Mouse (Mus musculus) right cerebral cortex, adult 2 months (tissue): ENCODE measurements around the gene Coro7.

ENCODE experiments used
- DNase-seq, 2 experiments: peaks; one replicate each; pipeline ENCODE4 v3.0.0; 2021 to 2022; ENCODE audit warnings: low spot score in 2 of 2

Coro7 gene

DNA sequence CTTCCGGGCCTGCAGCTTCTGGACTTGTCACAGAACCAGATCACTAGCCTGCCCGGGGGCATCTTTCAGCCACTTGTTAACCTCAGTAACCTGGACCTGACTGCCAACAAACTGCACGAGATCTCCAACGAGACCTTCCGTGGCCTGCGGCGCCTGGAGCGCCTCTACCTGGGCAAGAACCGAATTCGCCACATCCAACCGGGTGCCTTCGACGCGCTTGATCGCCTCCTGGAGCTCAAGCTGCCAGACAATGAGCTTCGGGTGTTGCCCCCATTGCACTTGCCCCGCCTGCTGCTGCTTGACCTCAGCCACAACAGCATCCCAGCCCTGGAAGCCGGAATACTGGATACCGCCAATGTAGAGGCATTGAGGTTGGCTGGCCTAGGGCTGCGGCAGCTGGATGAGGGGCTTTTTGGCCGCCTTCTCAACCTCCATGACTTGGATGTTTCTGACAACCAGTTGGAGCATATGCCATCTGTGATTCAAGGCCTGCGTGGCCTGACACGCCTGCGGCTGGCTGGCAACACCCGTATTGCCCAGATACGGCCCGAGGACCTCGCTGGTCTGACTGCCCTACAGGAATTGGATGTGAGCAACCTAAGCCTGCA, 31.1 kb downstream of the Coro7 start:
- DNase-seq, result no peak

DNA sequence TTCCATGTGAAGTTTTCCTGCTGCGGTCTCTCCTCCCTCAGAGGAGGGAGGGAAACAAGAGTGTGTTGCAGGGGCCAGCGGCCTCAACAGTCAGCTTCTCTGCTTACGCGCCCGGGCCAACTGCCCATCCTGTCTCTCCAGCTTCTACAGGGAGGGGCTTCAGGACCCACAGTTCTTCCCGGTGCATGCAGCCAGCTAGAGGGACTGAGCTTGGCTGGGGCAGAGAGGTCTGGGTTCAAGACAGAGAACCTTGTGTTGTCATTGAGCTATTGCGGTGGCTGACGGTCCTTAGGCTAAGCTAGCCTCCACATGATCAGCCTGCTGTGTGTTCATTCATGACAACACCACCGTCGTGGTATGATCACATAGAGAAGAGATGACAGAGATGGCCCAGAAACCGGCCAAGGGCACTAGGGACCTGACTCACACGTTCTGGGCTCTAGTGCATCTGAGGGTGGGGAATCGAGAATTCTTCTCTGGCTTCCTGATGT, 31.9 kb downstream of the Coro7 start:
- DNase-seq, result no peak

DNA sequence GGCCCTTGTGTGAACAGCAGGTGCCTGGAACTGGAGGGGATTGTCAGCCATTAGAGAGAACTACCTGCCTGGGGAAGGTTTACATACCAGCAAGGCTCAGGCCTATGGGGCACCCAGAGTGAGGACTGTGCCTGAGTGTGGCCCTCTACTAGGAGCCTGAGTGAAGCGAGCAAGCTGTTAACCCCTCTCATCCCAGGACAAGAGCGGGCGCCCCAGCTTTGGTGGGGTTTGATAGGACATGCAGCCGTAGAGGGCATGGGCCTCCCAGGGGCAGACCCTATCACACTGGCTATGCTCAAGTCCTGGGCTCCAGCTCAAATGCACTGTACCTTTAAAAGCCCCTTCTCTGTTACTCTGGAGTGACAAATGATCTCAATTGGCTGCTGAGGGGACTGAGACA, 32.7 kb downstream of the Coro7 start:
- no peak for DNase-seq

DNA sequence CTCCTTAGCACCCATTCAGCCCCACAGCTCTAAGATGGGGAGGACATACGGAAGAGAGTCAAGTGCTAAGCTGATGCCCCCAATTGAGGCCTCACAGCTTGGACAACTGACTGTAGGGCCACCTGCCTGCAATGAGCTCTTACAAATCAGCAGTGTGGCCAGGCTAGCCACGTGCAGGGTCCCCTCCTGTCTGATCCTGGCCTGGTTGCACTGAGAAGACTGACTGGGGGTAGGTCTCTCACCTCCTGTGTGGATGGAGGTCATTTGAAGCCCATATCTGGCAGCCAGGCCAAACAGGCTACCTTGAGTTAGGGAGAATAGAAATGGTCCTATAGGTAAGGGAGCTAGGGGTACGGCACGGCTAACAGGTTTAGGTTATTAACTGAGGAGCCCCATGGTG, 33.7 kb downstream of the Coro7 start:
- DNase-seq, result no peak

DNA sequence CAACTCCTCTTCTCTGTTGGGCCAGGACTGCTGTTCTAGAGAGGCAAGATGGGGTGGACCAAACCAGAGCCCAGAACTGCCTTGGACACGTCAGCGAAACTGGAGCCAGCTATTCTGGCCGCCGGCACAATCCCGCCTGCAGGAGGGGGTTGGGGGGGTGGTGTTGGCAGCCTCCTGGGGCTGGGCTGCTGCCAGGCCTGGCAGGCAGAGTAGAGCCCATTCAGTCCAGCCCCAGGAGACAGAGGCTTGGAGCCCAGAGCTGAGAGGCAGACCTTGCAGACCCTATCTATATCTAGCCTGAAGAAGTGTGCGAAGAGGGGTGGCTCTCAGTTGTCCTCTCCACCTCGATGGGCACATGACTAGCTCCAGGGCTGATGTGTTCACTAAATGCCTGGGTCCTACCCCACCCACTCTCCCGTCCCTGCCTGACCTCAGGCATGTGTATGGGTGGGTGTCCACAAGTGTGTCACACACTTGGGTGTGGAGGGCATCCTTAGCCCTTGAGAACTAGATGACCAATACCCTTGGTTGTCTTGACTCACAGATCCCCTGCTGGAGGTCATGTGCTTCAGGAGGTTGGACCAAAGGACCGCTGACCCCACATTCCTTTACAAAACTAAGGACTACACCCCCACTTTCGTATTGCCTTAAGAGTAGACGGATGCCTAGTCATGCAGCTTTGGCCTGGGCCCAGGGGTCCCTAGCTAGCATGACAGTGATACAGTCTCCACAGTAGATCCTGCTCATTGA, 35.7 kb downstream of the Coro7 start:
- peak; percentile 73 to 81 for DNase-seq

DNA sequence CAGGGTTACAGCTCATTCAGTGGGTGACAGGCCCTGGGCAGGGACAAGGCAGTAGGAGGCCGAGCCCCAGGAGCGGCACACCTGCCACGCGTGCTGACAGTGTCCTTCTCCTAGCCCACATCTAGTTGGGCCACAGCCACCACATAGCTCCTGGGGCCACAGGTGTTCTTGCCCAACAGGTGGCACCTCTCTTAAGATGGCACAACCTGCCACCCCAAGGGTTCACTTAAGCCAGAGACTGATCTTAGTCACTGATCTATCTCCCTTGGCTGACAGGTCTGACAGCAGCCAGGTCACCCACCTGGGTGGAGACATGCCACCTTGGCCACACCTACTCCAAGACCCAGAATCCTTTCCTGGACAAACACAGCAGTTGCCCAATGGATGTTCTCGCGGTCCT, 36.6 kb downstream of the Coro7 start:
- no peak for DNase-seq

DNA sequence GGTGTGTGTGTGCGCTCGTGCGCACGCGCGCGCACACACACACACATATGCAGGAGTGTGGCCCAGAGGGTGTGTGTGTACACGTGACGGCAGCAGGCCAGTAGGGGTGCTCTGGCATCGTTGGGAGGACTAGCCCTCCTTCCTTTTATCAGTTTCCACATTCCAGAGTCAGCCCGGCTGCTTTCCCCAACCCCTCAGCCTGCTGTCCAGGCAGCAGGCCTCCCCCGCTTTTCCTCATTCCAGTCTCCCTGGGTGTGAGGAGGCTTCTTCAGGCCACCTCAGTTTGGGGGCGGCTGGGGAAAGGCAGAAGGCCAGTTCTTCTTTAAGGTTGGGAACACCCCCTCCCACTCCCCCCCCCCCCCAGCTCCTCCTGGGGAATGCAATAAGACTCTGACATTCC, 37.4 kb downstream of the Coro7 start:
- peak; percentile 63 to 65 for DNase-seq

DNA sequence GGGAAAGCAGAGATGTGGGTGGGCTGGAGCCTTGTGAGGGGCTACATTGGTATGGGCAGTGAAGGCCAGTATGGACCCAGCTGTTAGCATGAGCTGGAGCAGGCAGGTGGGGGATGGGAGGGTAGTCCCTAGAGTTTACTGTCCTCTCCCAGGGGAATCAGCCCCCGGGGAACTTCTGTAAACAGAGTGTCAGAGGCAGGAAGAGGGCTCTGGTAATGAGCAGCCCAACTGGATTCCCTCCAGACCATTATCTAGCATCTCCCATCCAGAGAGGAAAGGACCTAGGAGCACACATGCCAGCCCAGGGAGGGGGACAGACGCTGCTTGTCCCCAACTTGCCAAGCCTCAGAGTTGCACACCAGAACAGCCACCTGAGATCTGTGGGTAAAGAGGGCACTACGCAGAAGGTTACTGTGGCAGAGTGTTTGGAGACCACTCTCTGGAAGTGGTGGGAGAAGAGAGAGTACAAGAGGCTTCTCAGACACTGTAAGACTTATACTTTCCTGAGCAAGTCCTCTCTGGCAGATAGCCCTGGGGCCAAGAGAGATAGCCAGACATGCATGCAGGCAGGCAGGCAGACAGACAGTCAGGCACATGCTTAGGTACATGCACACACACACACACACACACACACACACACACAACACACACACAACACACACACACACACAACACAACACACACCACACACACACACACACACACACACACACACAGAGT, 38.3 kb downstream of the Coro7 start:
- DNase-seq, result no peak

DNA sequence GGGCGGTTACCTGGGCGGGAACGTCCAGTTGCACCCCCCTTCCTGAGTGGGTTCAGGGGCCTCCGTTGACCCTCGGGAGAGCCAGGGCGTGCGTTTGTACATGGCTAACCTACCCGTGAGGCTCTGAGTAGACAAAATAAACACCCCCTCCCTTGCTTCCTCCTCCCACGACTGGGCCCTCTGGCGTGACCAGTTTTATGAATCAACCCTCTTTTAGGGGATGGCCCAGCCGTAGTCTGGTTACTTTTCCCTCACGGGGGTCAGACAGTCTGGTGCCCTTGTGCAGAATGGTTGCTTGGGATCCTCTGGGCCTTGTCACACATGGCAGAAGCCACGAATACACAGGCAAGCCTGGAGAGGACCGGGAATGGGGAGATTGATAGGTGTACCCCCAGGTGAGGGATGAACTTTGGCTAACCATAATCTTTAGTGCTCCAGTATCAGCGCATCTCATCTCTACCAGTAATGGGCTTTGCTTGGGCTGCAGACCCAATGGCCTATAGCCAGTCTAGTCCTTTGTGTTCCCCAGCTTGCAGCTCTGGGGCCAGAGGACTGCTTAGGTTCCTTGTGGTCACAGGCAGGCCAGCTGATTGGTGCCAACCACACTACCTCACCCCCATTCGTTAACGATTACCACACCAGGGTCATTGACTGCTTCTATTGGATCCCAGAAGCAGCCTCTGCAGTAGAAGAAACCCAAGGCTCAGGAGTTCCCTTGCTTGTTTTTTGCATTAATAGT, 39.1 kb downstream of the Coro7 start:
- no peak for DNase-seq

DNA sequence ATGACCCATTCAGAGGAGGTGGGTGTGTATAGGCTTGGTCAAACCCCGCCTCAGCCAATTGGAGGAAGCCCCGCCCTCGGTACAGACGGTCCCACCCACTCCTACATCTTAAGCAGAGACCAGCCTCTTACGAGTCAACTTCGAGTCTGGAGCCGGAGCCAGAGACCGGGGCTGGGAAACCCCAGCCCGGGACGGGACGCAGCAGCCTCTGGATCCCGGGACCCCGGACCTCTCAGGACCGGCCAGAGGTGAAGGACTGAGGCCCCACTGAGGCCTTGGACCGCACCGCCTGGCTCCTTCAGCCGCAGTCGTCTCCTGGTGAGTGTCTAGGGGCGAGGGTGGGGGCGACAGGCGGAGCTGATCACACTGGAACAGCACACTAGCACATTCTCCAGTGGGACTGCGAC, 39.7 kb downstream of the Coro7 start, which contains the start of the genes Vasn and Dnaja3:
Gene Vasn (plus strand): TSS at position 111 of the 407 bp plus-strand sequence.
Gene Dnaja3 (plus strand): TSS at position 159 of the 407 bp plus-strand sequence.
- peak; percentile 76 to 77 for DNase-seq

DNA sequence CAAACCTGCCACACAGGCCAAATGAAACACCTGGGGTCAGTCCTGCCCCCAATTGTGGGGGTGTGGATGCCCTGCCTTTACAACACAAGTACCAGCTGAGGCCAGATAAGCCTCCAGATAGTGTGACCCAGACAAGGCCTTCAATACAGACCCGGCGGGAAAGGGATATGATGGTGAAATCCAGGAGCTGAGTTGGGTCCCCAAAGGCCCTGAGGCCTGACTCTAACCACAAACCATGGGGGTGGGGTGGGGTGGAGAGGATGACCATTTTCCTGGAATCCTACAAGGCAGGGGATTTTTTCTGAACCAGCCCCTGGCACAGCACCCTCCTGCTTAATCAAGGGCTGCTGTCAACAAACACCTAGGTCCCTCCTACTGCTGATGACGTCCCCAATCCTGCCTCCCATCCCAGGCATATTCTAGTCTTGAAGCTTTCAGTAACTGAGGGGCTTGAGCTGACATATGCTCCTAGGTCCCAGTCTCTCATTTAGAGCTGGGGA, 40.6 kb downstream of the Coro7 start:
- DNase-seq, result no peak

DNA sequence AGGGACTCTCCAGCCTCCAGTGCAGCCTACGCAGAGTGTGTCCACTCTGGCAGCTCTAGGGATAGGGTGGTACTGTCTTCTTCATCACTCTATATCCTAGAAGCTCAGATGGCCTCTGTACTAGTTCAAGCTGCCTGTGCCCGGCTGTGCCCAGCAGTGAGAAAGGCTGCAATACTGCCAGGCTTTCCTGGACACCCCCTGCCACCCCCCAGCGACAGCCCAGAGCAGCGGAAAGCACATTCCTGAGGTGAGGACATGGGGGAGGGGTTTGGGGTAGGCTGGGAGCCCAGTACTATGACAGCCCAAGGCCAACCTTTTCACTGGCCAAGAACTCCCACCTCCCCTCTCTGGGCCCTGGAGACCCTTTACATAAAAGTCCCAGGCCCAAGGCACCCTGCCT, 43.8 kb downstream of the Coro7 start:
- no peak for DNase-seq

DNA sequence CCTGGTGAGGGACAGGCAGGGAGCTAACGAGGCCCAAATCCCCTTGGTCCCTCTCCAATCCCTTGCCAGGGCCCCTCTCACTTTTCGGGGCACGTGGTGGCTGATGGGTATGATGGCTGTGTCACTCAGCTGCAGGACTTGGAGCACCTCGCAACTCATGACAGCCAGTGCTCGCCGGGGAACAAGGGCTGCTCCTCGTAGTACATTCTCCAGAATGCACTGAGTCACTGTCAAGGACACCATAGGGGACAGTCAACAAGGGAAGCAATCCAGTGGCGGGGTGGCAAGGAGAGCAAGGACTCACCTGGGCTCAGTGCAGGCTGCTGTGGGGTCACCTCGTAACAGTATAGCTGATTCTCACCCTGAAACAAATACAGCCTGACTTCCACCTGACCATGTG, 44.9 kb downstream of the Coro7 start:
- no peak for DNase-seq

DNA sequence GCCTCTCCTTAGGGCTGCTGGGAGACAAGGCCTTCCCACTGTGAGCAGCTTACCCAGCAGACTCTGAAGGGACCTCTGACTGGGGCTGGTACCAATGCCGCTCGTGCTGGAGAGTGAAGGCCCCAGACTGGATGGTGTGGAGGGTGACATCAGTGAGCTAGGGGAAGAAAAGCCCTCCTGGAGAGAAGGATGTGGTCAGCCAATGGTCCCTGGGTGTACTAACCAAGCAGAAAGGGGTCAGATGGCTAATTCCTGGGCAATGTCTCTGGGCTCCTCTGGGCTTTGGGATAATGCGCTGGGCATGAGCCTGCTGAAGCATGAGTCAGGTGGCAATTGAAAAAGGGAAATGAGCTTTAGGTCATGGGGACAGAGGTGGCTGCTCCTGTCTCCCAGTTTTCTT, 45.9 kb downstream of the Coro7 start:
- no peak for DNase-seq

DNA sequence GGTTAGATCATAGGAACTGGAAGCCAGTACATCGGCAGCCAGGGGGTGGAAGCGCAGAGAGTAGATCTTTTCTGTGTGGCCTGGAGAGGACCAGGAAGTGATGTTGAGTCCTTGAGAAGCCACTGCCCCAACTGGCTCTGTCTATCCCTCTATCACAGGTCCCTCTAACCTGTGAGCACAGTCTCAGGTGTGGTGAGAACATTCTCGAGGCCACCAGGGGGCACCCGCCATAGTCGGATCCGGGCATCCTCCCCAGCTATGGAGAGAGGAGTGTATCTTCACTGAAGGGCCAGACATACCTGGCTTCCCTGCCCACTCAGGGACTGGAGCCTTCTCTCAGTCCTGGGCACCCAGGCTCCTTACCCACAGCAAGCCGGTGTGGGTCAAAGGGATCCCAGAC, 47.5 kb downstream of the Coro7 start:
- no peak for DNase-seq

DNA sequence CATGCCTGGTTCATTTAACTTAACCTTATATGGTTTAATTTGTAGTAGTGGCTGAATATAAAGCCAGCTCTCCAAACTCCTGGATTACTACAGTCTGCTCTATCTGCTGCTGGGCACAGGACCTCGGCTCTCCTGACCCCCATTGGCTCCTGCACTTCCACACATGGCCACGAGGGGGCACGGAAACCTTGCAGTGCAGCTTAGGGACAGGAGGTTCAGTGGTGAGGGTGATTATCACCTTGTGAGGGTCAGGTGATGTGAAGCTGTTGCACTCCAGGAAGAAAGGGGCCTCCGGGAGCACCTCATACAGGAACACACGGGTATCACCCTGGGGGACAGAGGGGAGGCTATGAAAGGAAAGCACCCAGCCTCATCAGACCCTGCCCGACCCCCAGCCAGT, 49.6 kb downstream of the Coro7 start:
- peak; percentile 73 to 80 for DNase-seq

DNA sequence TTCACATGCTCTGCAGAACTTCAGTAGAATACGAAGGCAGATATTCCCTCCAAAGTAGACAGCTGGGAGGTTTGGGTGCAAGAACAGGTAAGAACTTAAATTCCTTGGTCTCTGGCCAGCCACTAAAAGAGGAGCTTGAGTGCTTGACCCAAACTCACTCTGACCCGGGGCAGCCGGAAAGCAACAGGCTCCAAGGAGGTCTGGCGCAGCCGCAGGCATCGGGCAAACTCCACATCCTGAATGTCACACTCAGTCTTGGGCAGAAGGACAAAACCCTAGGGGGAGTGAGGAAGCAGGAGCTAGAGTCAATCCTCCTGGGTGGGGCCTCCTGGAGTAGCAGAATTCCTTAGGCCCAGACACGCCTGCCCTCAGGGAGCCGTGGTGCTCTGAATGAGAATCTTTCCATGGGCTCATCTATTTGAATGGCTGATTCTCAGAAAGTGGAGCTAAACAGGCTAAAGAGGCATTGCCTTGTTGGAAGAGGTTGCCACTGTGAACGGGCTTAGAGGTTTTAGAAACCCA, 50.6 kb downstream of the Coro7 start:
- no peak for DNase-seq

DNA sequence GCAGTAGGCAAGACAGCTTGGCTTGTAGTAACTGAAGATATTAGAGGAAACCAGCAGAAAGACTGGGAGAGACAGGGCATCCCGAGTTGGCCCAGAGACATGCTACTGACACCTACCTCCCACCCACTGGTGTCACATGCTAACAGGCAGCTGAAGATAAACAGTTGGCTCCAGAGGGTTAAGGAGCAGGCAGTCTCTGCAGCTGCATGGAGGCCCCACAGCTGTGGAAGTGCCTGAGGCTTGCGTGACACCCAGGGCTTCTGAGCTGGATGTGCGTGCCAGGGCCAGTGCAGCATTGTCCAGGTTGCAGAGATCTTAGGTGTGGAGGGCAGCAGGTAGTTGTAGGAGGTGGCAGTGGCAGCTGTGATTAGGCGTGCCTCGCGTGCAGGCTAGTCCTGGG, 52.5 kb downstream of the Coro7 start:
- no peak for DNase-seq

DNA sequence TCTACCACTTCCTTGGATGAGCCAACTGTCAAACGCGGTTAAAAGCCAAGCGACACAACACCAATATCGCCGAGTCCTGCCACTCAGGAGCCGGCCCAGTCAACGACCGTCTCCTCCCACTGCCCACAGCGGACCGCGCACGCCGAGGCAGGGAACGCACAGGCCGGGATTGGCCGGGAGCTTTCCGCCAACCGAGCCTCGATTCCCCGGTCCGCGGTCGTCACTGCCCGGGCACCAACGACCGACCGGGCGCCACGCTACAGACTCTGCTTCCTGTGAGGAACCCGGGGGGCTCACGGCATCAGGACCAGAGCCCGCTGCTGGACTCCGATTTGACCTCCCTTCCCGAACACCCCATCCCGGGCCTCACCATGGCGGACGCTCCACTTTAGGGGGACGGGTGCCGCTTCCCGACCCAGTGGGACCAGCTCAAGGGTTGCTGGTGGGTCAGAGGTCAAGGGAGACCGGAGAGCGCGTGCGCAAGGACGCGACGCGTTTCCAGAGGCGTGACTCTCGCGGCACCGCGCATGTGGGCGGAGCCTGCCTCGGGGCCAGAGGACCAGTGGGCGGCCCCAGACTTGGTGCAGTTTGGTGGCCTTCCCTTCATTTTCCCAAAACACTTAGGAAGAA, 55.0 kb downstream of the Coro7 start, which contains the start of gene Pam16:
Gene Pam16 (minus strand): TSS at position 508 of the 630 bp plus-strand sequence.
- peak; percentile 92 to 94 for DNase-seq

DNA sequence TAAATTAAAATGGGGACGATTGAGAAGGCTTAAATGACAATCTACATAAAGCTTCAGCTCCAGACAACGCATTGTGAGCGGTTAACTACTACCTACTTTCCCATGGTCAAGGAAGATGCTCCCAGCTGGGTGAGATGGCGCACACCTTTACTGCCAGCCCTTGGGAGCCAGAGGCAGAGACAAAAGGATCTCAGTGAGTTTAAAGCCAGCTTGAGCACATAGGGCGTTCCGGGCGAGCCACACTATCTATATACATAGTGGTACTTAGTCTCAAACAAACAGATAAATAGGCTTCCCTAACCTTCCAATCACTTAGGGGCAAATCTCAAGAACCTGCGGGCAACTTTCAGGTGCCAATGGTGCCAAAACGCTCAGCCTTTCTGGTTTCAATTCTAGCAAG, 55.5 kb downstream of the Coro7 start:
- DNase-seq, result no peak

DNA sequence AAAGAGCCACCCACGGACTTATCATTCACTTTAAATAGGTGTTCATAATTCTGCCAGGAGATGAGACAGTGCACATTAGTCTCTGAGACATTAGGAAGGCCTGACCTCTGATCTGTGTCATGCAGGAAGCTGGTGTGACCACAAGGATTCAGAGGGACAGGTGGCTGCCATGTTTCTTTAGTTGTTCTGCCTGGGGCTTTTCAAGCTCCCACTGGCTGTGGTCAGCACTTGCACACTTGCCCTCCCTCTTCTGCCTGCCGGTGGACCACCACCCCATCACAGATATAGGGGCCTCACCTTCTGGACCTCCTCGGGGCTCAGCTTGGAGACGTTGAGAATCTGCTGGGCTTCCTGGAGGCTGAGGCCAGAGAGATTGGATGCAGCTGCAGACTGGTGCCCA, 62.7 kb downstream of the Coro7 start:
- DNase-seq, result no peak
